Mouse (Mus musculus) neural tube, embryonic 12.5 days (tissue): ENCODE measurements around the gene Gm20388. TPM values are rescaled to one million over a fixed set of nuclear protein-coding genes. Genes with fewer than 3 reads are reported as not detected.

ENCODE experiments used
- ATAC-seq: fragments of 200-750 bp; cut with Nextera tagmentation; 2 replicates; pipeline ENCODE4 v1.8.0; 2017; ENCODE audit warnings: low read depth, mild to moderate bottlenecking, moderate TSS enrichment, moderate library complexity; ENCODE audit not compliant: low FRiP score
- H3K27ac ChIP-seq: fragments of 300-500 bp; sonication (generic); 2 replicates; pipeline ENCODE4 v1.5.1; 2016
- H3K27me3 ChIP-seq: fragments of 300-500 bp; sonication (generic); replicated peaks from 2 replicates; pipeline ENCODE4 v1.6.1; 2016; ENCODE audit warnings: mild to moderate bottlenecking
- H3K36me3 ChIP-seq: fragments of 300-500 bp; sonication (generic); 2 replicates; pipeline ENCODE4 v1.6.1; 2016; ENCODE audit warnings: mild to moderate bottlenecking
- H3K4me1 ChIP-seq: fragments of 300-500 bp; sonication (generic); 2 replicates; pipeline ENCODE4 v1.6.1; 2016
- H3K4me2 ChIP-seq: fragments of 300-500 bp; sonication (generic); replicated peaks from 2 replicates; pipeline ENCODE4 v1.6.1; 2016; ENCODE audit warnings: mild to moderate bottlenecking
- H3K4me3 ChIP-seq: fragments of 300-500 bp; sonication (generic); 2 replicates; pipeline ENCODE4 v1.5.1; 2016
- H3K9ac ChIP-seq: fragments of 300-500 bp; sonication (generic); 2 replicates; pipeline ENCODE4 v1.6.1; 2016; ENCODE audit warnings: mild to moderate bottlenecking
- H3K9me3 ChIP-seq: fragments of 300-500 bp; sonication (generic); 2 replicates; pipeline ENCODE4 v1.6.1; 2016; ENCODE audit warnings: mild to moderate bottlenecking
- WGBS: fragments of 180-500 bp; shearing (Covaris S2); methylation state at CpG from one replicate; pipeline ENCODE4 v1.1.7; 2016; 5-methylcytosine and 5-hydroxymethylcytosine counted together
- polyA plus RNA-seq: library from polyadenylated mRNA; unstranded; fragments of >200 nt; fragmentation: Nextera tagmentation; extraction: Ambion mirVana; gene quantifications from 2 replicates; pipeline ENCODE4 v1.2.1, GENCODE M21; 2016

The Gm20388 gene
- polyA plus RNA-seq, 1 experiment from 2014 or later = not detected

DNA sequence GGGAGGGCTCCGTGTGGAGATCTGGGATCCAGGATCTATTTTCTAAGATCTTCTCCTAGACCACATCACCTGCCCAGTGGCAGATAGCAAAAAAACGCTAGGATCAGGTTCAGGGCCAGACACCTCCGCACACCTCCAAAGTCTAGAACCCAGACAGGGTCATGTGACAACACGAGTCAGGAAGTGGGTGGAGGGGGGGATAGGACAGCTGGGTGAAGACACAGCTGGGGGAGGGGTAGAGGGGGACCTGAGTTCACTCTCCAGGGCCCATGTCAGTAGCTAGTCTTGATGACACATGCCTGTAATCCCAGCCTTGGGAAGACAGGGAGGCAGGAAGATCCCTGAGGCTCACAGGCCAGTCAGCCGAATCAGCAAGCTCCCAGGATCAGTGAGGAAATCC lies 1114.8 kb downstream of the Gm20388 start:
- H3K36me3 ChIP-seq = no peaks in the 10 kb centered on the region
- no peak overlapping the region for H3K27ac ChIP-seq
- peaks cover 20% of the 10 kb centered on the region; the same call in 1 of the 2 replicates for H3K27me3 ChIP-seq
- H3K9ac ChIP-seq = no peak overlapping the region
- no peaks in the 10 kb centered on the region for H3K9me3 ChIP-seq
- WGBS = 83% methylated on average over 5 of the region's 5 CpGs
- ATAC-seq = no peak
- no peak overlapping the region for H3K4me2 ChIP-seq
- no peak overlapping the region for H3K4me3 ChIP-seq
- H3K4me1 ChIP-seq = peaks cover 11% of the 10 kb centered on the region; the same call in 1 of the 2 replicates

DNA sequence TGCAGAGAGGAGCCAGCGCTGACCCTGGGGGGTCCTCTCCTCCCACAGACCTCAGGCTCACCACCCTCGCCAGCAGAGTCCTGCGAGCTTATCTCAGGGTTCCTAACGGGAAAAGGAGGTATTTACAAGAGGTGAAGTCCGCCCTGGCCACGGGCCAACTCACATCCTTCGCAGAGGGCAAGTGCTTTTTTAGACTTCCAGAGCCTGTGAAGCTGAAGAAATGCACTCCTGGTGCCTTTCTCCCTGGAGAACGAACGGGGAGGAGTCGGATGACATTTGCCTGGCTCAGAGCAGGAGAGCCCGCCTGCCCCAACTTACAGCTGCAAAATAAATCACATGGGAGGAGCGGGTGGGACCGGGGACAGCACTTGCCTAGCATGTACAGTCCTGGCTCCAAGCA lies 1117.1 kb downstream of the Gm20388 start:
- H3K36me3 ChIP-seq = no peaks in the 10 kb centered on the region
- H3K27ac ChIP-seq = no peak overlapping the region
- H3K9me3 ChIP-seq = no peaks in the 10 kb centered on the region
- ATAC-seq = no peak
- WGBS = 30% methylated on average over 13 of the region's 13 CpGs
- no peak overlapping the region for H3K4me2 ChIP-seq
- no peak overlapping the region for H3K9ac ChIP-seq
- H3K4me1 ChIP-seq = peaks cover 11% of the 10 kb centered on the region; the same call in 1 of the 2 replicates
- peaks cover 23% of the 10 kb centered on the region; the same call in 1 of the 2 replicates for H3K27me3 ChIP-seq
- no peak overlapping the region for H3K4me3 ChIP-seq

DNA sequence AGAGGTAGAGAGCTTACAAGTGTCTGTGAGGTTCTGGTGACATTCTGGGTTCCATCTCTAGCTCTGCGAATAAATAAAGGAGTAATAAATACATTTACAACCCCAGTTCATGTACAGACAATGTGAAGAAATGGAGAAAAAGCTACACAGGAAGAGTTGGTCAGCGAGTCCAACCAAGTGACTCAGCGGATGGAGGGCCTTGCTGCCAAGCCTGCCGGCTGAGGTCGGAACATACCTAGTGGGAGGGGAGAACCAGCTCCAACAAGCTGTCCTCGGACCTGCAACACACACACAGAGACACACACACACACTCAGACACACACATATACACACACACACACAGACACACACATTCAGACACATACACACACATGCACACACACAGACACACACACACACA lies 1118.4 kb downstream of the Gm20388 start:
- no peak overlapping the region for H3K27ac ChIP-seq
- ATAC-seq = no peak
- H3K36me3 ChIP-seq = no peaks in the 10 kb centered on the region
- peaks cover 18% of the 10 kb centered on the region; the same call in 1 of the 2 replicates for H3K27me3 ChIP-seq
- H3K4me1 ChIP-seq = peaks cover 6% of the 10 kb centered on the region; the same call in 1 of the 2 replicates
- H3K4me3 ChIP-seq = no peak overlapping the region
- no peak overlapping the region for H3K4me2 ChIP-seq
- 88% methylated on average over 6 of the region's 6 CpGs for WGBS
- no peak overlapping the region for H3K9ac ChIP-seq
- H3K9me3 ChIP-seq = no peaks in the 10 kb centered on the region

DNA sequence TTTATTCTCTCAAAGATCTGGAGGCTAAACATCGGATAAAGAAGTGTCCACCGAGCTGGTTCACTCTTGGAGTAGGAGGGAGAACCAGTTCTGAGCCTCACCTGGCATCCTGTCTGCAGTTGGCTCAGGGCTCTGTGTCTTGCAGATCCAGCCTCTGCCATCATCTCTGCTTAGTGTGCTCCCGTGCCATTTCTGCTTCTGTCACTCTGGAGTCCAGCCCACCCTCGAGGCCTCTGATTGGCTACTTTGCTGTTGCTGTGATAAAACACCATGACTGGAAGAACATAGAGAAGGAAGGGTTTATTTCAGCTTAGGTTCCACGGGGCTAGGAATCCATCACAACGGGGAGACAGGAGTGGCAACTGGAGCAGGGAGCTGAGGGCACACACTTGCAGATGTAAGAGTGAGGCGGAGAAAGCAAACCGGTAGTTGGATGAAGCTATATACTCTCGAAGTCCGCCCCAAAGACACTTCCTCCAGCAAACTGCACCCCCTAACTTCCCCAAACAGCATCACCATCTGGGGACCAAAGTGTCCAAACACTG lies 1119.9 kb downstream of the Gm20388 start:
- H3K4me1 ChIP-seq = peaks cover 6% of the 10 kb centered on the region; the same call in 1 of the 2 replicates
- no peak overlapping the region for H3K4me2 ChIP-seq
- no peak overlapping the region for H3K27ac ChIP-seq
- 0 out of 2 replicates have a peak, but pooled peaks cover 17% of the 10 kb centered on the region for H3K27me3 ChIP-seq
- H3K36me3 ChIP-seq = no peaks in the 10 kb centered on the region
- H3K9me3 ChIP-seq = no peaks in the 10 kb centered on the region
- ATAC-seq = no peak
- no peak overlapping the region for H3K4me3 ChIP-seq
- WGBS = 77% methylated on average over 10 of the region's 10 CpGs
- H3K9ac ChIP-seq = no peak overlapping the region

DNA sequence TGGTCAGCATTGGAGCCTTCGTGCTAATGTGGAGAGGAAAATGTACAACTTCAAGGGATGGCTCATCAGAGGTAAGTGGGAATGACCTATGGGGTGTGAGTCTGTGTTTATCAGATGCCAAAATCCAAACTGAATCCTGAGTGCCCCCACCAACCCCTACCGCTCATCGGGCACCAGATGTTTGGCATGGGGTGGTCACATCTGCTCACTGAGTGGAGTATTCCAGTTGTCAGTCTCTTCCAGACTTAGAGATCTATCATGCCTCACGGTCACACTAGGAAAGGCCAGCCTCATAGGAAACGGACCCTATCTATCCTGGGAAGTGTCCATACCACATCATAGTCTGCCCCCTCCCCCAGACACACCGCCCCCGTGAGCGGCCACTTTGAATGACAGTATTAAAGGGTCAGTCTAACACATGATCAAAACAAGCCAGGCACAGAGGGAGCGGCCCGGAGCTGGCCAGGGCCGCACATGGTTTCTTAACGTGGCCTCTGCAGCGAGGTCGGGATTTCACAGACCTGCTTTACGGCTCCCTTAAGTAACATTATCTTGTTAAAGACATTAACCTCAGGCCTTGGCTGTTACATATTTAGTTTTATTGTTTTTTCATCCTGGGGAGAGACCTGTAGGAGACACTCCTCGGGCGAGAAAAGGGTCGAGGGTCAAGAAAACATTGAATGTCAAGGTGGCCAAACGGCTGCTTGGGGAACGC lies 1122.8 kb downstream of the Gm20388 start:
- Histone ChIP-seq H3K4me2 (no peak overlapping the region), H3K27ac (no peak overlapping the region), H3K9ac (no peak overlapping the region), H3K36me3 (no peaks in the 10 kb centered on the region), H3K9me3 (no peaks in the 10 kb centered on the region), H3K4me3 (no peak overlapping the region), H3K4me1 (no peaks in the 10 kb centered on the region), H3K27me3 (peaks cover 12% of the 10 kb centered on the region; the same call in 1 of the 2 replicates)
- ATAC-seq = no peak
- 72% methylated on average over 20 of the region's 20 CpGs for WGBS

DNA sequence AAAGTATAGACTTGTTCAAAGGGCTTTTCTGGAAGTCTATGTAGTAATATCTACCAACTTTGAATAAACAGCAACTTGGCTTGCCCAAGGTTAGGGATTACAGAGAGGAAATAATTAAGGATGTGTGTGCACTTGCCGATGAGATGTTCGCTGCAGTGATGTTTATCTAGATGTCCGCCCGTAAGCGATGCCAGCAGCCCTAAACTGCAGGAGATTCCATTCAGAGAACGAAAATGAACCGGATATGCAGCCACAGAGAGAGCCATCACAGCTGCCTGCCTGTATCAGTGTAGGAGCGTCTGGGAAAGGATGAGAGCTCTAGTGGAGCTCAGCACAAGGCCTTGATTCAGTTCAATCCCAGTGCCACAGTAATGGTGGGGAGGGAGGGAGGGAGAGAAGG lies 1125.0 kb downstream of the Gm20388 start:
- H3K4me3 ChIP-seq = no peak overlapping the region
- ATAC-seq = no peak
- 84% methylated on average over 8 of the region's 8 CpGs for WGBS

DNA sequence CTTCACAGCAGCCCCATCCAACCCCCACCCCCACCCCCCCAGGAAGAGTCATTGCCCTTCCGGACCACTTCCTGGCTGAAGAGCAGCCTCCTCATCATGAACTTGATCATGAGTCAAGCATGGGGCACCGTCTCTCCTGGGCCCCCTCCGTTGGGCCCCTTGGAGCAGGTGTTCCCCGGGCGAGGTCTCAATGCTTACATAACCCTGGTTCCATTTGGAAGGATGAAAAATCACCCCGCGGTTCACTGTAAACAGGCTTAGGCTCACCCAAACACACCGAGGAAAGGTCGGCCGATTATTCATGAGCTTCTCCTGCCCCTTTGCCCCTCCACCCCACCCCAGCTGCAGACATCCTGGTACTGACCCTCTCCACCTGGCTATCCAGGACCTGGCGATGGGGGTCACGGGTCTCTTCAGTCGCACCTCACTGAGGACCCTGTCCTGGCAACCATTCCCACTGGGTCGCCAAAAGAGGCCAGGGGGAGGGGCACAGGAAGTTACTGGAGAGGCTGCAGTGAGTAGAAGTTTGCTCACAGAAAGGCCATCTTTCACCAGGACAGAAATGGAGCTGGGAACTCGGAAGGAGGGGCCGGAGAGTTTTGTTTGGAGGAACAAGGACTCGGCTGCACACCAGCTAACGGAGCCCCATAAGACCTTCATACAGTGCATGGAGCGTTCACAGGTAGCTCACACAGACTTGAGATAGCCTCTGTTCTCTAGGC lies 1133.2 kb downstream of the Gm20388 start:
- no peaks in the 10 kb centered on the region for H3K9me3 ChIP-seq
- H3K27ac ChIP-seq = no peak overlapping the region
- no peak overlapping the region for H3K4me2 ChIP-seq
- no peaks in the 10 kb centered on the region for H3K4me1 ChIP-seq
- H3K4me3 ChIP-seq = no peak overlapping the region
- no peaks in the 10 kb centered on the region for H3K36me3 ChIP-seq
- no peak overlapping the region for H3K9ac ChIP-seq
- H3K27me3 ChIP-seq = peaks cover 8% of the 10 kb centered on the region; the same call in 1 of the 2 replicates
- ATAC-seq = no peak
- WGBS = 70% methylated on average over 19 of the region's 19 CpGs

More for the DNA sequence above, 1125.0 kb downstream of the Gm20388 start:
- Histone ChIP-seq H3K36me3 (no peaks in the 10 kb centered on the region), H3K27ac (no peak overlapping the region), H3K4me2 (no peak overlapping the region), H3K4me1 (no peaks in the 10 kb centered on the region), H3K27me3 (peaks cover 18% of the 10 kb centered on the region; the same call in 1 of the 2 replicates), H3K9ac (no peak overlapping the region), H3K9me3 (no peaks in the 10 kb centered on the region)

DNA sequence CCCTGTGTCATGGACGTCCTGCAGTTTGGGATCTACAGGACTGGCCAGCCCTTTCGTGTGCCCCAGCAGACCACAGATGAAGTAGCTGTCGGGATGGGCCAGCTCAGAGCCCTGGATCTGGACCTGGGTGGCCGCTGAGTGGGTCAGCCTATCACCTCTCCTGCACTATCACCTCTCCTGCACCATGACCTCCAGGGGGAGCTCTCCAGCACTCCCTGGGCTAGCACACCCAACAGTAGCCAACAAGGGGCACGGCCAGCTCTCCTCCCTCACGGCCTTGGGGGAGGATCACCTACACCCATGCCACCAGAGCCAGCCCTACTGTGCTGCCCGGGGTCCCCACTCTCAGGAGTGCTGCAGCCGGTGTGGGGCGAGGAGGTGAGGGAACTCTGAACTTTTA lies 1136.8 kb downstream of the Gm20388 start:
- Histone ChIP-seq H3K36me3 (no peaks in the 10 kb centered on the region), H3K9ac (no peak overlapping the region), H3K27me3 (peaks cover 6% of the 10 kb centered on the region; the same call in 1 of the 2 replicates), H3K4me3 (no peak overlapping the region), H3K27ac (no peak overlapping the region), H3K9me3 (no peaks in the 10 kb centered on the region), H3K4me2 (no peak overlapping the region), H3K4me1 (no peaks in the 10 kb centered on the region)
- no peak for ATAC-seq
- WGBS = 70% methylated on average over 9 of the region's 9 CpGs

DNA sequence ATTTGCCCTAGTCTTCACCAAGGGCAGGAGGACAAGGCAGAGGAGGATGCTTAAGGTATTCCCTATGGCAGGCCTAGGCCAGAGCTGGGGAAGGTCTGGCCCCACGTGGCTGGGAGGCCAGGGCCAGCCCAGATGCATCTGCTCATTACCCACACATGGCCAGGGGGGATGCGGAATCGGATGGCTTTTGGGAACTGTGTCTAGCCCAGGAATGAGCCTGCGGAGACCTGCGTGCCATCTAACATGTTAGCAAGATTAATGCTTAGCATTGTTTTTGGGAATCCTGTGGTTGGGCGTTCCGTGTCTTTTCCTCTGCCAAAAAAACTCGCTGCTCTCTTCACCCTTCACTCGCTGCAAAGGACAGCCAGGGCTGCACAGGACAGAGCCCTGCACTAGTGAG lies 1147.4 kb downstream of the Gm20388 start:
- no peak overlapping the region for H3K9ac ChIP-seq
- H3K27me3 ChIP-seq = peaks cover 13% of the 10 kb centered on the region
- no peaks in the 10 kb centered on the region for H3K9me3 ChIP-seq
- H3K27ac ChIP-seq = no peak overlapping the region
- WGBS = 68% methylated on average over 9 of the region's 9 CpGs
- H3K4me3 ChIP-seq = no peak overlapping the region
- H3K4me1 ChIP-seq = 0 out of 2 replicates have a peak, but pooled peaks cover 4% of the 10 kb centered on the region
- no peak overlapping the region for H3K4me2 ChIP-seq
- no peak for ATAC-seq
- H3K36me3 ChIP-seq = no peaks in the 10 kb centered on the region

DNA sequence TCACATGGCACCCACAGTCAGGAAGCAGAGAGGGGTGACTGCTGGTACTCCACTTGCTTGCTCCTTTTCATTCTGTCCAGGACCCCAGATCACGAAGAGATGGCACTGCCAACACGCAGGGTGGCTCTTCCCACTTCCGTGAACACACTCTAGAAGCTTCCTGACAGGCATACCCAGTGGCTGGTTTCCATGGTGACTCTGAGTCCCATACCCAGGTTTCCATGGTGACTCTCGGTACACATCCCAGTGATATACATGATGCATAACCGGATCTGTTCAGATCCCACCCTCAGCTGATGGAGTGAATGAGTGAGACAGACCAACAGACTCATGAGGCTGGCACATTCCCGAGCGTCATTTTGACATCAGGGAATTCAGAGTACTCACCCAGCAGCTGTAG lies 1148.5 kb downstream of the Gm20388 start:
- no peak overlapping the region for H3K4me2 ChIP-seq
- H3K9ac ChIP-seq = no peak overlapping the region
- ATAC-seq = no peak
- H3K27me3 ChIP-seq = peaks cover 13% of the 10 kb centered on the region
- 77% methylated on average over 7 of the region's 7 CpGs for WGBS
- H3K4me1 ChIP-seq = 0 out of 2 replicates have a peak, but pooled peaks cover 4% of the 10 kb centered on the region
- no peak overlapping the region for H3K4me3 ChIP-seq
- H3K36me3 ChIP-seq = no peaks in the 10 kb centered on the region
- no peak overlapping the region for H3K27ac ChIP-seq
- no peaks in the 10 kb centered on the region for H3K9me3 ChIP-seq

DNA sequence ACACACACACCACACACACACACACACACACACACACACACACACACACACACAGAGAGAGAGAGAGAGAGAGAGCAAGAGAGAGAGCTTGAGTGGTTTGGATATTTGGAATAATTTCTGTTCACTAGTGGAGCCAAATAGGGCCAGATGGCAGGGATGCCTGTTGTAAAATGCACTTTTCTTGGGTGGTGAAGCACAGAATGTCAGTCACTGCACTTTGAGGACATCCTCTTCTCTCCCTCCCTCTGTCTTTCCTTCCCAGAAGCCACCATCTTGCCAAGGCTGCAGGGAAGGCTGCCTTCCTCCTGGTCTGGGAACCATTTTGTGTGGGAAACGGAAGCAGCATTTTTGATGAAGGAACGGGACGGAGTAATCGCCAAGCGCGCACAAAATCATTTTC lies 1151.9 kb downstream of the Gm20388 start:
- 83% methylated on average over 6 of the region's 6 CpGs for WGBS
- Histone ChIP-seq H3K9me3 (no peaks in the 10 kb centered on the region), H3K27me3 (peaks cover 3% of the 10 kb centered on the region; the same call in 1 of the 2 replicates), H3K36me3 (no peaks in the 10 kb centered on the region), H3K9ac (no peak overlapping the region), H3K27ac (no peak overlapping the region), H3K4me2 (no peak overlapping the region), H3K4me3 (no peak overlapping the region), H3K4me1 (0 out of 2 replicates have a peak, but pooled peaks cover 4% of the 10 kb centered on the region)
- no peak for ATAC-seq

DNA sequence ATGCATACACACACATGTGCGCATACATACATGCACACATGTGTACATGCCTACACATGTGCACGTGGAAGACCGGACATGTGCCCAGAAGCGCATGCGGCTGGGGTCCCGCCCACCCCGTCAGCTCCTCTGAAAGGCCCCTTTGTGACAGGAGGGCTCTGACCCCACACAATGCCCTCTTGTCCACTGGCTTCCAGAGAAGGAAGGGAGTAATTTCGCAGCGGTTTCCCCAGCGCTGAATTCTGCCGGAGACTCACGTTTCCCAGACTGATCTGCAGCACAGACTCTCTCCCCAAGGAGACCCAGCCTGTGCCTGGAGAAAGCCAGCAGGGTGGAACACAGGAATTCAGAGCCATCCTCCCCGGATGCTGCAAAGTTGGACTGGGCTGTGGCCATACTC lies 1153.0 kb downstream of the Gm20388 start:
- Histone ChIP-seq H3K27me3 (peaks cover 9% of the 10 kb centered on the region), H3K4me1 (0 out of 2 replicates have a peak, but pooled peaks cover 4% of the 10 kb centered on the region), H3K4me2 (peak overlapping the region; percentile 15; the same call in 1 of the 2 replicates), H3K27ac (no peak overlapping the region), H3K9ac (no peak overlapping the region), H3K36me3 (no peaks in the 10 kb centered on the region), H3K4me3 (no peak overlapping the region), H3K9me3 (no peaks in the 10 kb centered on the region)
- ATAC-seq = no peak
- 31% methylated on average over 13 of the region's 13 CpGs for WGBS
